Mouse (Mus musculus): ENCODE measurements around the gene Ddx47.

DNA sequence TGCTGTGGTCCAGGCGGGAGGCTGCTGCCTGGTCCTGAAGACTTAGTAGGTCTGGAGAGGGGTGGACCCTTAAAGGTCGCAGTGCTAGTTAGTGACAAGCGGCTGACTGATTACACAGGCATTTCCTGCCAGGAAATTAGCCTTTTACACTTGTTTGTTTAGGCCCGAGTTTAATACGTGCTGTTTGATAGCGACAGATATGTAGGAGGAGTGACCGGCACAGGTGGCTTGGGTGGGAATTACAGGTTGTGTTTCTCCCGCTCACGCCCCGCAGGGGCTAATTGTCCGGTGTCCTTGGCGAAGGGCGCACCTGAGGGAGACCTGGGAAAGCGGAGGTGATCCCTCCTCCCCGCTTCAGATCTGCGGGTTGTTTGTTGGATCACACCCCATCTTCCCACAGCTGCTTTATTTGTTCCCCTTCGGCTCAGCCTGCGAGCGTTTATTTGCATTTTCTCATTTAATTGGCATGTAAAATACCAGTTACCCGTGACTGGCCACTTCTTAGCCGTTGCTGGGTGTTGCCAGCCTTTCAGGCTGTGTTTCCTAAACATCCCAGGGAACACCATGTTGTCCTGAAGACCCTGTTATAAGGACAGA is 29.0 kb downstream of the Ddx47 start:
- TF ChIP-seq CTCF (IDR thresholded peaks at IDR 0.05; ENCODE audit: low read depth, low read length) = no peak
- TF ChIP-seq POLR2A (IDR thresholded peaks at IDR 0.05; ENCODE audit: extremely low read depth, insufficient read depth, low read length) = no peak
